Mouse (Mus musculus) heart, adult 18-20 months (tissue): ENCODE measurements around the gene Cfap221. TPM values are rescaled to one million over a fixed set of nuclear protein-coding genes. Genes with fewer than 3 reads are reported as not detected.

ENCODE experiments used
- DNase-seq, 2 experiments: peaks; one replicate each; pipeline ENCODE4 v3.0.0; 2021 to 2022; ENCODE audit warnings: mixed read lengths in 1 of 2
- long read RNA-seq, 2 experiments: library from polyadenylated mRNA; stranded (forward); transcript quantifications; one replicate each; pipeline ENCODE4 v2.0.0; 2021
- total RNA-seq, 2 experiments: library from RNA; stranded (reverse); gene quantifications; 2 replicates each; pipeline ENCODE4 v1.2.3; 2021

Gene Cfap221
- total RNA-seq: not detected
- long read RNA-seq, experiment 1: 0 reads
- long read RNA-seq, experiment 2: 0 reads

DNA sequence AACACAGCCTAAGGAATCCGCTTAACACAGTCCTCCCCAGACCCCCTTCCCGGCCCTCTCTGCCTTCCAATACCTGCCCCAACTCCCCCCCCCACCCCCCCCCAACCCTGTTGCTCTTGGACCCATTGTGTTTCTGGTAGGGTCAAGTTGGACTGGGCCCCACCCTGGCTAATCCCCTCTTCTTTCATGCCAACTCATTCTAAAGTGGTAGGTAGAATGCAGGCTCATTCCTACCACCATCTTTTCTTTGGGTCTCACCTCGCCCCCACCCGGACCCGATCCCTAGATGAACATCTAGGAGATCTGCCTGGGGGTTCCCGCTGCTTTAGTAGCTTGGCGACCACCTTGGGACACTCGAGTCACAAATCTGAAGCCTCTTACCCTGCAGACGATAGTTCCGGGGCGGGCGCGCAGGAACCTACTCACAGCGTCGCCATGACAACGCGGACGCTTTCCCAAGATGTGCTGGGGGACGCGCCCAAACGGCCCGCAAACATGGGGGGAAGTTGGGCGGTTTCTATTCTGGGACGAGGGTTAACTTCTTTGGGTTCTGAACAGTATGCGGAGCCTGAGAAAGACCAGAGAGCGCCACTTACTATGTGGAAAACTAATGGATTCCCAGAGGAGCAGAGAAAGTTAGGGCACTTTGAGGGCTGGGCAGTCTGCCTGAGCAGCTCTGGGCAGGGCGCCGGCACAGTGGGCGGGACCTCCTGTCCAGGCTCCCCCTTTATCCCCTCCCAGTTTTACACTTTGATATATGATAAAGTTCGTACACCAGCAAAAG, at the start of gene Cfap221:
TSS of gene Cfap221 (minus strand) at position 437 of the 784 bp plus-strand sequence.
- peak; percentile 32 to 48 for DNase-seq

DNA sequence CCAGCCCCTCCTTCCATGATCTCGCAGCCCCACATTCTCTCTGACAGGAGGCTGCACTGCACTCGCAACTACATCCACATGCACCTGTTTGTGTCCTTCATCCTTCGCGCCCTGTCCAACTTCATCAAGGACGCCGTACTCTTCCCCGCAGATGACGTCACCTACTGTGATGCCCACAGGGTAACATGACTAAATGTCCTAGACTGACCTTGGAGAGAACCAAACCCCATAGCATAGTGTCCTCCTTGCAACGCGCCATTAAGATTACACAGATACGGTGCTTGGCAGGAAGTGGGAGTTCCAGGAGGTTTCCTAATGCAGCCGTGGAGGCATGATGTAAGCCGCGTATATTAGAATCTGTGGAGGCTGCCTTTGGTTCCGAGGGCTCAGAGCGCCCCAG, 47.5 kb upstream of the Cfap221 start:
- DNase-seq: no peak

DNA sequence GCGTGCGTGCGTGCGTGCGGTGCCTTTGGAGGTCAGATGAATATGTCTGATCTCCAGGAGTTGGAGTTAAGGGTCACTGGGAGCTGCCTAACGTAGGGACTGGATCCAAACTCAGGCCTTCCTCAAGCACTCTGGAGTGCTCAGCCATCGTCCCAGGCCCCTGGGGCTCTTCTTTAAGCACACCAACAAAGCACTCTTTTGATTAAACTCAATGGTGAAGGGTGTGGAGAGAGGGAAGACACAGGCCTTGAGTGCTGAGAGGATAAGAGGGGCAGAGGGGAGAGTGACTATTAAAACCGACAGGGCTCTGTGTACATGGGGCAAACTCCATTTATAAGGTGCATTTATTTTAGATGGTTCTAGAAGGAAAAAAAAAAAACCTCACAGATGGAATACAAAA, 45.4 kb upstream of the Cfap221 start:
- DNase-seq: no peak

DNA sequence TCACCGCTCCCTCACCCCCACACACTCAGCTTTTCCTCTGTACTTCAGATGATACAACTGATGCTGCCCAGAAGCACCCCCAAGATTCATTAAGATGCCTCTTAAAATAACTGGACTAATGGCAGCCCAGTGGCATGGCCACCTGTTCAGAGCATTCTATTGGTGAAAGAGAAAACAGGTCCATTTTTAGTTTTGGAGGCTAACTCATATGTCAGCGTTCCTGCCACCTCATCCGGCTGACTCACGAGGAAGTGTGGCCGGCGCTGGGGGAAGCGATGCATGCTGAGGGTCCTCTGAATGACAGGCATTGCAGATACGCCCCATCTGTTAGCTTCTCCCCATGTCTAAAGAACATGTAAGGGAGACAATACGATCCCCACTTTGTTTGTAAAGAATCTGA, 41.6 kb upstream of the Cfap221 start:
- no peak for DNase-seq

DNA sequence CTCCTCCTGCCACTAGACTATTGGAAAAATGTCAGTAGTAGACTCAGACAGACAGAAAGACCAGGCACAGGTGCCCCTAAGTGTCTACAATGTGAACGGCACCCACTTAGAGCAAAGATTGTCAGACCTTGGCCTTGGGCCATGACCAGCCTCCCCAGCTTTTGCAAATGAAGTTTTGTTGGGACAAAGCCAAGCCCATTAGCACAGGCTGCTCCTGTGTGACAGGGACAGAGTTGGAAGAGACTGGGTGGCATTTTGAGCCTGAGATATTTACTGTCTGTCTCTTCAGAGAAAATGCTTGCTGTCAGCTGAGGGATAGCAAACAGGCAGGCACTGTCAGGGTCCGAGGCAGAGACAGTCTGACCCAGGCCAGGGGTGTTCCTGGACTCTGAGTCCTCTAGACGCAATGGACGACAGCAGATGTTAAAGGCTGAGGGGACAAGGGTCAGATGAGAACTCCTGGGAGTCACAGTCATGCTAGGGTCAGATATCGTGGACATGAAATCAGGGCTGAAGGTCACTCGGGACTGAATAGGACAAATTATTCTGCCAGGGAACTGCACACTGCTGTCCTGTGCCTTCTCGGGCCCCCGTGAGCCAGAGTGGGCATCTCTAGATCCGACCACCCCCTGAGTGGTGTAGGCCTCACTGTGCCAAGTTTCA, 40.1 kb upstream of the Cfap221 start:
- DNase-seq: no peak

DNA sequence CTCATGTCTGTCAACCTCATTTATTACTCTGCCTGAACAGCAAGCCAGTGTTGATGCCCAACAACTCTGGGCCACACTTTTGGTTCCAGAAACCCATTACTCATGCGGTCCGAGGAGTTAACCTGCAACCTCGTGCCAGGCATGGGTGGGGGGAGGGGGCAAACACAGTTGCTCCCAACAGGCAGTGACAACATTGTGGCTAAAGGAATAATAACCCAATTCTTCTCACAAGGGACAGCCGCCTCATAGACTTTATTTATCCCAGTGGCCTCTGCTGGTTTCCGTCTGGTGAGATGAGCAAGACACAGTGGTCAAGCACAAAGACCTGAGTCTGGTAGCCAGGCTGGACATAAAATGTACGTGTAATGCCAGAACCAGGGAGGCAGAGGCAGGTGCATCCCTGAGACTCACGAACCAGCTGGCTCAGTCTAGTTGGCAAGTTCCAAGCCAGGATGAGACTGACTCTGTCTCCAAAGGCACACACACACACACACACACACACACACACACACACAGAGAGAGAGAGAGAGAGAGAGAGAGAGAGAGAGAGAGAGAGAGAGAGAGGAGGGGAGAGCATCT, 38.5 kb upstream of the Cfap221 start:
- no peak for DNase-seq

DNA sequence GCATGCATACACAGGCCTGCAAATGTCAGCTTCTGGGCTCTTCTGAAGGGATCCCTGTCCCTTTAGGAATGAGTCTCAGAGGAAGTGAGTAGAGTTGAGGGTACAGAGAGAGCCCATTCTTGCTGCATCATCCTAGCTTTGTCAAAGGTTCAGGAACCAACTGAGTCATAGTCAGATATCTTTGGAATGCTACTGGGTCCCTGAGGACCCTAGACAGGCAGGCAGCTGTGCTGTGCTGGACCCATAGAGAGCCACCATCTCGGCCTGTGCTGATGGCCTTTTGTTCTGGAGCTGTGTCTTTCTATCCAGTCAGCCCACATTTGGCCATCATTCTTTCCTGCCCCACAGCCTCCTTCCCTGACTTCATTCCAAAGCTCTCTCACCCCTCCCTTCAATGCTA, 37.8 kb upstream of the Cfap221 start:
- no peak for DNase-seq

DNA sequence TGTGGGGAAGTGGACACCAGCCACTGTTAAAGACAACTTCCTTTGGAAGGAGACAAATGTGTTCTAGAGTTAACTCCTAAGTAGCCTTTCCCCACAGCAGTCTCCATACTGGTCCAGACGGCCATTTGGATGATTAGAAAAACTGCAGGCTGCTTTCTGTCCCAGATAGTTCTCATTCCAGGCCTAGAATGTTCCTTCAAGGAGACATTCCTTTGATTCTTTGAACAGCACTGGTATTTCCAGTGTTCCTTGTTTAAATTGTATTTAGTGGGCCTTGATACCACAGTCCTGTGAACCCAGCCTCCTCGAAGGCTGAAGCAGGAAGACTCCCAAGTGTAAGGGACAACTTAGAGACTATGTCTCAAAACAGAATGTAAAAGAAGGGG, 36.4 kb upstream of the Cfap221 start:
- DNase-seq: no peak

DNA sequence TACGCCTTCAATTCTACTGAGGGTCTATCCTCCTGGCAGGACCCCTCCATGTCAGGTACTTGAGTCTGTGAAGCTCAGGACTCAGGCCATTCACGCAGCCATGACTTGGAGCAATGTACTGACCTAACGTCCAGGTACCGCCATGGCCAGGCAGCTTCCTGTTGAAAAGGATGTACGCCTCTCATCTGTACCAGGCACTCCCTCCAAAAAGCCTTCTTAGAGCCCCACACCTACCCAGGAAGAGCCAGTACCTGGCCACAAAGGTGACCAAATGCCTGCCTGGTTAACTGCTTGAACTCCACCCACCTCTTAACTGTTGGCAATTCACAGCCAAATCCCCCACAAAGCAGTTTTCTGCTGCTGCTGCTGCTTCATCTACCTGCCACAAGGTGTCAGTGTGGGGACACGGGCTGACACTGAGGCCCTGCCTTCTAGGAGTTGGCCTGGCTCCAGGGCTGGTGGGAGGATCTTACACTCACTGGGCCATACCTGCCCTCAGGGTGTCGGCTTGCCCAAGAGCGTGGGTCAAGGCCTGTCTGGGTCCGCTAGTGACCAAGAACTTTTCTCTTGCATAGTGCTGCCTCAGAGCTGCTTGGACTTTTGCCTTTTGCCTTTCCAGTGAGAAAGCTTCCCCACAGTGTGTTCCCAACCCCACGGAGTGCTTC, 35.9 kb upstream of the Cfap221 start:
- DNase-seq: peak; percentile 81 to 82

DNA sequence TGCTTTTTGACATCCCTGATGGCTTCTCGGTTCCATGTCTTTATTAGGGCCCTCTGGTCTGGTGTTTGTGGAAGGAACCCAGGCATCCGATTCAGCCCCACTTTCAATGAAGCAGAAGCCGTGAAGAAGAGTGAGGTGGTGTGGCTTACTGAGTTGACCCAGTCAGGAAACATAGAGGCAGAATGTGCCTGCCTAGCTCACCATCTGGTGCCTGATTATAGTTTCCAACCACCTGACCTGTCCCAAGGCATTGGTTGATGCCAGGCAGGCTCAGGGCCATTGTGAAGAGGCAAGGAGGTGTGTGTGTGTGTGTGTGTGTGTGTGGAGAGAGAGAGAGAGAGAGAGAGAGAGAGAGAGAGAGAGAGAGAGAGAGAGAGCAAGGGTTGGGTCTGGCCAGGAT, 33.4 kb upstream of the Cfap221 start:
- no peak for DNase-seq

DNA sequence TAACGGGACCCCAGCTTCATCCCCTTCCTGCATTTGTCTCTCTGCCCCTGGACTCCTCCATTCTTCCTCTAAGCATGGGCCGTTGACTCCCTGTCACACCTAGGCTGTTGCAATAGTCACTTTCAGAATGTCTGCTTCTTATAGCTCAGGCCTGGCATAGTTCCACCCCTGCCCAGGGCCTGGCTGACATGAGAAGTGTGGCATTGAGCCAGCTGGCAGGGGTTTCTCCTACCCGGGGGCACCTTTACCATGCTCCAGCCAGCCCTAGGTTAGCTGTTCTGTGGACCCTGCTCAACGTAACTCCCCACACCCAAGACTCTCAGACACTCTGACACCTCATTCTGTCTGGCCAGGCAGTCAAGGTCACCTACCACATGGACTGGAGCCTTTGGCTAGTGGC, 30.7 kb upstream of the Cfap221 start:
- peak; percentile 45 to 58 for DNase-seq

DNA sequence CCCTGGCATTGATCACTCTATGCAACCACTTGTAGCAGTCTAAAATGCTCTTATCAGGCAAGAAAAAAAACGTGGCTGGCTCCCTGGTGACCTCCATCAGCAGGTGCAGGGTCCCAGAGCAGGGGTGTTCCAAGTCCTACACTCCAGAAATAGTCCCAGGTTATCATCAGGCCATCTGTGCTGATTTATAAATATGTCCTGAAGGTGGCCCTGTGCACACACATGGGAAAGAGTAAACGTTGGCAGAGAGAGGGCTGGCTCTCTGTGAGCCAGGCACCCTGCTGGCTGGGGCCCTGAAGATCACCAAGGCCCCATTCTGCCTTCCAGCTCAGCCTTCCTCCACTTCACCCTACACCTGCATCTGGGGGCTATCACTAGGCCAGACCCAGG, 28.0 kb upstream of the Cfap221 start:
- DNase-seq: no peak

DNA sequence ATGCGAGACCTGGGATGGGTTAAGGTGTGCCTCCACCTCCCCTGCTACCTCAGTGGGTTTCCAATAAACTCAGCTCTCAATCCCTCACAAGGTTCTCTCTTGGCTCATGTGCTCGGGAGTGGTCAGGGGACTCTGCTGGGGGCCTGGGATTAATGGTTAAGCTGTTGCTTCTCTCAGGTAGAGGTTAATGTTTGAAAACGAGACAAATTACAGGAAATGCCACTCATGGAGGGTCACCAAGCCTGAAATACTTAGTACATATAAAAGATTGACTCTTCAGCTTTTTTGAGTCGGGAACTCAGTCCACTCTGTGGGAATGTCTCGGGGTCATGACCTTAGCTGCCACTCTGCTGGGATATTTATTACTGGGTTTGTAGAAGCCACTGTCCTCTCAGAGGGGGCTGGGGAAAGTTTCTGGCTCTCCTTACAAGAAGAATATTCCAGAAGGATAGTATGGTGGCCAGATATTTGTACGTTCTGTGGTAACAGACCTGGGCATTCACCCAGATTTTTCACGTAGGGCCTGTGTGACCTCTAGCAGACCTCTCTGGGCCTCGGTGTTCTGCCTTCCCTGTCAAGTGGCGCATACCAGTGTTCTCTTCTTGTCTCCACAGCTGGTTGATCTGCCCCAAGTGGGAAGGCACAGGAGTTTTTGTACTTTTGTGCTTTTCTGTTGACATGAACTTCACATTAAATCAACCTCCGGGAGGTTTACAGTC, 27.5 kb upstream of the Cfap221 start:
- DNase-seq: peak in 1 of 2 experiments; percentile 25

DNA sequence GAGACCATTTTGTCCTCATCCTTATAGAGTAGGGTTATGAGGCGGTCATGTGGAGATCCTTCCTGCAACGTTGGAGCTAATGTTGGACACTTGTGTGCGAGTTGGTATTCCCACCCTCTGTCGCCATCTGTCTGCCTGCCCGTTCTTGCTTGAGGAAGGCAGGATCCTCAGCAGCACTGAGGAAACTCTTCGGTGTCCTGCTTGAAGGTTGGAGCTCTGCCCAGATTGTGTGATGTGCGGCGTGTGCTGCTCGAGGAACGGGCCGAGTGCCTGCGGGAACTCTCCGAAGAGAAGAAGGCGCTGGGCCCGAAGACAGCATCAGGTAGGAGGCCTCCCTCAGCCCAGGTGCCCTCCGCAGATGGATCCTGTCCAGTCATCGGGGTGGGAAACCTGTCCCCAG, 24.9 kb upstream of the Cfap221 start:
- no peak for DNase-seq

DNA sequence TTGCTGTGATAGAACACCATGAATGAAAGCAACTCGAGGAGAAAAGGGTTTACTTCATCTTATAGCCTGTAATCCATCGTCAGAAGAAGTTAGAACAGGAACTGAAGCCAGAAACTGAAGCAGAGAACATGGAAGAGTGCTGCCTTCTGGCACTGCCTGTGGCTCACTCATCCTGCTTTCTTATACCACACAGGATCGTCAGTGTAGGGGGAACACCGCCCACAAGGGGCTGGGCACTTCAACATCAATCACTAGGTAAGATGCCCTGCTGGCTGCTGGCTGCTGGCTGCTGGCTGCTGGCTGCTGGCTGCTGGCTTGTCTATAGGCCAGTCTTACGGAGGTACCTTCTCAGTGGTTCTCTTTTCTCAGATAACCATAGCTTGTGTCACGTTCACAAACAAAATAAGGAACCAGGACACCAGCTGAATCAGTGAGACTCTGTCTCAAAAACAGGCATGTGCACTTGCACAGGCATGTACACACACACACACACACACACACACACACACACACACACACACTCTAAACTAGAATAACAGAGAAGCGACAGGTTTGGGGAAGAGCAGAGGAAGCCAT, 23.4 kb upstream of the Cfap221 start:
- no peak for DNase-seq

DNA sequence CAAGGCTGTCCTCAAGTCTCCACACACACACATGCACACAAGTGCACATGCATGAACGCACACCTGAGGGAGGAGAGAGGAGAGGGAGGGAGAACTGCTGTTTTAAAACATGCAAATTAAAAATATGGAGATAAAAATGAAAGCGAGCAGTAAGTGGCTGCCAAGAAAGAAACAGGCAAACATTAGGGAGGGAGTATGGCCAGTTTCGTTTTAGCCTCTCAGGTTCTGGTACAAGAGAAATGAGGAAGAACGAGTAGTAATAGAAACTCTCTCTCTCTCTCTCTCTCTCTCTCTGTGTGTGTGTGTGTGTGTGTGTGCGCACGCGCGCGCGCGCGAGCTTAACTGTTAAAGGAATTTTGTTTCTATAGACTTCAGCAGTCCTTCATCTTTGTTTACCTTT, 22.4 kb upstream of the Cfap221 start:
- no peak for DNase-seq

DNA sequence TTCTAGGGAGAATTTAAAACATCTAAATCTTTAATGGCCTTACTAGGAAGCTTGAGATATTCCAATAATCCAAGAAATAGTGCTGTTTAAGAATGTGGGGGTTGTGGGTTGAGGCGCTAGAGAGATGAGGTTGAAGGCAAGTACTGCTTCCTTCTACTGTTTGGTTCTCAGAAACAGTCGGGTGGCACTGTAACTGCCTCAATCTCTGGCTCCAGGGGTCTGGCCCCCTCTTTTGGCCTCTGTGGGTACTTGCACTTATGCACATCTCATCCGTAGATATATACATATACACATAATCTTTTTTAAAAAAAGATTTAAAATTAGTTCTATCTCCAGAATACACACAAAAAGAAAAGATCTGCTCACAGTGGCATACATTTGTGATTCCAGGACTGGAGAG, 21.9 kb upstream of the Cfap221 start:
- DNase-seq: no peak

DNA sequence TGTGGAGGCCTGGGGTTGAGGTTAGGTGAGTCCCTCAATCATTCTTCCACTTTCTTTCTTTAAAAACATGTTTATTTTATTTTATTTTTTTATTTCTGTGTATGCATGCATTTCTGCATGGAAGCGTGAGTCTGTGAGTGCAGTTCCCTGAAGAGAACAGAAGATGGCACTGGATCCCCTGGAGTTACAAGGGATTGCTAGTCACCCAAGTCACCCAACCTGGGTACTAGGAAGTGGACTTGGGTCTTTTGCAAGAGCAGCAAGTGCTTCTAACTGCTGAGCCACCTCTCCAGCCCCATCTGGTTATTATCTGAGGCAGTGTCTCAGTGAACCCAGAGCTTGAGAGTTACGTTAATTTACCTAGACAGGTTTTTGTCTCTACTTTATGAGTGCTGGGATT, 19.2 kb upstream of the Cfap221 start:
- no peak for DNase-seq

DNA sequence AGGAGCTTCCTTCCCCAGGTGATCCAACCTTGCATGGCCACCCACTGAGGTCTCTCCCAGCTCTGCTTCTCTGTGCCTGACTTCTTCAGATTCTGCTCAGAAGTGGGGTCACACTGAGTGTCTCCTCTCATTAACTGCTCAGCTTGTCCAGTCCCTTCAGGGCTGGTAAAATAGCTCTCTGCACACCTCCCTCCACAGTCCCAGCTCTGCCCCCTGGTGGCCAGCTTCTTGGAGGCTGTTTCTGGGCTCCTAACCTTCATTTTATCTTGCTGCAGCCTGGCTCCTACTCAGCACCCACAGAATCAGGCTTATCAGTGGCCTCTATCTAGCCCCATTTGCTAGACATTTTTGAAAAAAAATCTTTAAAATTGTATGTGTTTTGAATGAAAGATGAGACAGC, 16.1 kb upstream of the Cfap221 start:
- peak; percentile 37 to 82 for DNase-seq

DNA sequence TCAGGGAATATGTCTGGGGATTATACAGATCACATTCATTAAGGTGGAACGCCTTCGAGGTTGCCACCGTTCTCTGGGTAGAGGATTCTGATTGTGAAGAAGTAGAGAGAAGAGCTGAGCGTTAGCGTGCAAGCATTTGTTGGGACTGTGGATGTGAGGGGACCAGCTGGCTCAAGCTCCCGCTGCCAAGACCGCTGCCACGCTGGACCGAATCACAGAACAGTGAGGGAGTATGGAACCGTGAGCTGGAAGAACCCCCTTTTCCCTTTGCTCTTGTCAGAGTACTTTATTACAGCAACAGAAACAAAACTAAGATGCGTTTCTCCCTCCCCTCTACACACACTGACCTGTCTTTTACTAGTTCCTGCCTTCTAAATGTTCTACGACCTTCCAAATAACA, 15.6 kb upstream of the Cfap221 start:
- DNase-seq: no peak

DNA sequence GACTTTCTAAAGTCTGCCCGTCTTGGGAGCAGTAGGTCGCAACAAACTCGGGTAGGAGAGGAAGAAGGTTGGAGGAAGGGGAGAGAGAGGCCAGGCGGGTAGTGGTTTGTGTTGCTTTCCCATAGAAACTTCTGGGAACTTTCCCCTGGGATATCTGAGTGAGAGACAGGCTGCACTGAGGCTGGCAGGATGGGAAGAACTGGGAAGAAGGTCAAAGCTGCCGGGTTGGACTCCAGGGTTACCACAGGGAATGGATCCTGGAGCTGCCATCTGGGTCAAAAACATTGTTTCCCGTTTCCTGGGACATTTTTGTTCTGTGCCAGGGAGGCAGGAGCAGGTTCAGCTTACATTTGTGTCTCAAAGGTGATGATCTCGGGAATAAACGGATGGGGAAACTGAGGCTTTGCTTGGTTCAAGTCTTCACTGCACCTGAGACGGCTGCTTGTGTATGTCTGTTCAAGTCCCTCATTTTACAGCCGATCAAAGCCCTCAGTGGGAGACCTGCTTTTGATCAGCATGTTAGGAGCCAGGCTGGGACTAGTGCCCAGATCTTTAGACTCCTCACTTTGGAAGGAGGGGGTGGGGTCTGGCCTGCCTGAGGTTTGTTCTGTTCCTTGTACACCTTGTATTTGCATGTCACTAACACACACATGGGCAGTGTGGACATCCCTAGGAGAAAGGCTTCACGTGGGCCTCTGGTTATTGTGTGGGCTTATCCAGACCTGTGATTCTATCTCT, 11.0 kb upstream of the Cfap221 start:
- DNase-seq: no peak
